Mouse (Mus musculus) embryonic facial prominence, embryonic 10.5 days (tissue): Measurements from ENCODE around the gene 2210010C04Rik. TPM values are rescaled to one million over a fixed set of nuclear protein-coding genes. Genes with fewer than 3 reads are reported as not detected.

Experiments
- DNase-seq: peaks from one replicate; pipeline ENCODE4 v3.0.0-alpha.2; 2017; ENCODE audit warnings: low spot score
- H3K27ac ChIP-seq: fragments of 300-500 bp; sonication (generic); replicated peaks from 2 replicates; pipeline ENCODE4 v1.5.1; 2016; ENCODE audit warnings: mild to moderate bottlenecking
- H3K27me3 ChIP-seq: fragments of 300-500 bp; sonication (generic); replicated peaks from 2 replicates; pipeline ENCODE4 v1.6.1; 2016; ENCODE audit warnings: low read depth, mild to moderate bottlenecking; ENCODE audit not compliant: poor library complexity, severe bottlenecking
- H3K36me3 ChIP-seq: fragments of 300-500 bp; sonication (generic); replicated peaks from 2 replicates; pipeline ENCODE4 v1.6.1; 2016; ENCODE audit warnings: mild to moderate bottlenecking, moderate library complexity
- H3K4me1 ChIP-seq: fragments of 300-500 bp; sonication (generic); 2 replicates; pipeline ENCODE4 v1.6.1; 2016
- H3K4me3 ChIP-seq: fragments of 300-500 bp; sonication (generic); 2 replicates; pipeline ENCODE4 v1.5.1; 2016; ENCODE audit warnings: mild to moderate bottlenecking, moderate library complexity
- H3K9me3 ChIP-seq: fragments of 300-500 bp; sonication (generic); 2 replicates; pipeline ENCODE4 v1.6.1; 2016; ENCODE audit warnings: mild to moderate bottlenecking
- WGBS: fragments of 180-500 bp; shearing (Covaris S2); methylation state at CpG from one replicate; pipeline ENCODE4 v1.1.7; 2016; 5-methylcytosine and 5-hydroxymethylcytosine counted together
- polyA plus RNA-seq: library from polyadenylated mRNA; unstranded; fragments of >200 nt; fragmentation: Nextera tagmentation; extraction: Ambion mirVana; gene quantifications from 2 replicates; pipeline ENCODE4 v1.2.1, GENCODE M21; 2016

Gene 2210010C04Rik
- polyA plus RNA-seq, 1 experiment from 2014 or later, result not detected

DNA sequence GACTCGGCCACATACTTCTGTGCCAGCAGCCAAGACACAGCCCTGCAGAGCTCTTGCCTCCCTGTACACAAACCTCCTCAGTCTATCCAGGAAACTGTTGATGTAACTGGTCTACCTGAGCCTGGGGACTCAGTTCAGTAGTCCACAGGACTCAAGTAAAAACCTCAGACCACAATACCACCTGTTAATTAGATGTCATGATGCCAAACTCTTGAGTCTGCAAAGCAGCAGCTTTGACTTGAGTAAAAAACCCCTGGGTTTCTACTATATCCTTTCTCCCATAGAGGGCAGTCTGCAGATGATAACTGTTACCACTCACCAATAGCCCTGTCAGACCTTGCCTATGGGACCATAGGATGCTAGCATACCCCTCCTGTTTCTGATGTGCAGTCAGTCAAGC, 12.7 kb upstream of the 2210010C04Rik start:
- Histone ChIP-seq H3K36me3 (no peaks in the 10 kb centered on the region), H3K9me3 (no peaks in the 10 kb centered on the region), H3K4me1 (no peaks in the 10 kb centered on the region), H3K27me3 (no peaks in the 10 kb centered on the region), H3K4me3 (no peak overlapping the region), H3K27ac (no peak overlapping the region)
- 84% methylated on average over 1 of the region's 1 CpGs for WGBS
- no peak for DNase-seq

DNA sequence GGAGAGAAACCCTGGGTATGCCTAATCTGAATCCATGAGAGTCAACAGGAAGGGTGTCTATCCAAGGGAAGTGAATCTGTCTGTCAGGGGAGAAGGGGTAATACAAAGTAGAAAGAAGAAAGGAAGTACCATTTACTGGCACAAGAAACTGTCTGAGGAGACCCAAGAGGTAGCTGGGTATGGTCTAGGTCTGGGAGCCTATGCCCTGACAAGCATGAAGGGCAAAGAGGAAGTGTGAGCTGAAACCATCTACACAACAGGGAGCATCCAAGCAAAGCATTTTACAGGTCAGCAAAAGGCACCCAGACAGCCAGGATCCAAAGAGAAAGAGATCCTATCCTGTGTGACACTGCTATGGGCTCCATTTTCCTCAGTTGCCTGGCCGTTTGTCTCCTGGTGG, 11.9 kb upstream of the 2210010C04Rik start:
- no peak for DNase-seq
- WGBS, result 80% methylated on average over 1 of the region's 1 CpGs
- H3K4me3 ChIP-seq, result no peak overlapping the region
- H3K36me3 ChIP-seq, result no peaks in the 10 kb centered on the region
- no peak overlapping the region for H3K27ac ChIP-seq
- no peaks in the 10 kb centered on the region for H3K4me1 ChIP-seq
- no peaks in the 10 kb centered on the region for H3K9me3 ChIP-seq
- H3K27me3 ChIP-seq, result no peaks in the 10 kb centered on the region

DNA sequence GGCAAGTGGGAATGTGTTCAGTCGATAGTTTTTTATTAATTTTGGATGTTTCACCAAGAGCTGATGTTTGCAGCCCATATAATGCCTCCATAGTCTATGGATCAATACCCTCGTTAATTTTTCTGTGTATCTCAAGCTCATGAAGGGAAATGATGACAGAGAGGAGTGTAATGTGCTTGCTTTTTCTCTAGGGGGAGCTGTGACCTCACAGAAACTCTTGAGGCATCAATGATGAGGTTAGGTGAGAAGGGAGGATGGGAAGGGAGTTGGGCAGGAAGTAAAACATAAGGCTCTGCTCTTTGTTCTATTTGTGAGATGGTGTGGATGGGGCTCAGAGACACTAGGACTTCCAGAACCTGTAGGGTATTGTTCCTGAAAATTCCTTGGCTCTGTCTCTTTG, 11.2 kb upstream of the 2210010C04Rik start:
- WGBS, result 62% methylated on average over 2 of the region's 2 CpGs

DNA sequence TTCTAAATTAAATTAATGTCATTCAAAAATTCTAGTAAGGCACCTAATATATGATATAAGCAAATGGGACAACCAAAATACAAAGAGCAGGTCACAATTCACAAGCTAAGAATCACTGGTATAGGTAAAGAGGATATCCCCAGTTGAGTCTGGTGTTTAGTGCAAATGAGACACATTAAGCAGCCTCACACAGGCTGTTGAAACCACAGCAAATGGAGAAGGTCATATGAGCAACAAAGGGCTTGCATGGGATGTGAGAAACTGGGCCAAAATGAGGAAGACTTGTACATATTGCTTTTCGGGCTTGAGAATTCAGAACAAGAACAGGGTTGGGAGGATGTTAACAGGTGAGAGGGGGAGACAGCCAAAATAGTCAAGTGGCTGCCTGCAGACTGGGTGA, 9.4 kb upstream of the 2210010C04Rik start:
- no peaks in the 10 kb centered on the region for H3K9me3 ChIP-seq
- no peaks in the 10 kb centered on the region for H3K4me1 ChIP-seq
- no peak overlapping the region for H3K4me3 ChIP-seq
- H3K36me3 ChIP-seq, result no peaks in the 10 kb centered on the region
- 88% methylated on average over 1 of the region's 1 CpGs for WGBS
- no peaks in the 10 kb centered on the region for H3K27me3 ChIP-seq
- DNase-seq, result no peak
- H3K27ac ChIP-seq, result no peak overlapping the region

More for the DNA sequence above, 11.2 kb upstream of the 2210010C04Rik start:
- H3K27me3 ChIP-seq, result no peaks in the 10 kb centered on the region
- no peaks in the 10 kb centered on the region for H3K36me3 ChIP-seq
- H3K4me3 ChIP-seq, result no peak overlapping the region
- no peak for DNase-seq
- no peak overlapping the region for H3K27ac ChIP-seq
- no peaks in the 10 kb centered on the region for H3K9me3 ChIP-seq
- no peaks in the 10 kb centered on the region for H3K4me1 ChIP-seq

DNA sequence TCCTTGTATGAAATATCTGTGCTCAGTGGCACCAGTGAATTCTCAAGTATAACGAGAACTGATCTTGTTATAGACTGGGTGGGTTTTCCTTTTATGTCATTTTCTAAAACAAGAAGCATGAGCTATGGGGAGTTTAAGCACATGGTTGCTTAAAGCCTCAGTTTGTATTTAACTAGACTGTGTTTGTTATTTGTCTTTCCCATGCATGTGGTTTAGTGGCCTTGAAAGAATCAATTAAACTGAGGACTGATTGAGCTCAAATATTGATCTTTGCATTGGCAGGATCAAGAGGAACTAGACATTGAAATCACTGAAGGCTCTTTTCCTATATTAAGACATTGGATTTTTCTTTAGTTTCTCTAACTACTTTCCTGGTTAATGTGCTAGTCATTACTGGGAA, 9.0 kb upstream of the 2210010C04Rik start:
- no peaks in the 10 kb centered on the region for H3K4me1 ChIP-seq
- DNase-seq, result no peak
- H3K9me3 ChIP-seq, result no peaks in the 10 kb centered on the region
- H3K27ac ChIP-seq, result no peak overlapping the region
- no peak overlapping the region for H3K4me3 ChIP-seq
- H3K36me3 ChIP-seq, result no peaks in the 10 kb centered on the region
- H3K27me3 ChIP-seq, result no peaks in the 10 kb centered on the region
- 80% methylated on average over 1 of the region's 1 CpGs for WGBS

DNA sequence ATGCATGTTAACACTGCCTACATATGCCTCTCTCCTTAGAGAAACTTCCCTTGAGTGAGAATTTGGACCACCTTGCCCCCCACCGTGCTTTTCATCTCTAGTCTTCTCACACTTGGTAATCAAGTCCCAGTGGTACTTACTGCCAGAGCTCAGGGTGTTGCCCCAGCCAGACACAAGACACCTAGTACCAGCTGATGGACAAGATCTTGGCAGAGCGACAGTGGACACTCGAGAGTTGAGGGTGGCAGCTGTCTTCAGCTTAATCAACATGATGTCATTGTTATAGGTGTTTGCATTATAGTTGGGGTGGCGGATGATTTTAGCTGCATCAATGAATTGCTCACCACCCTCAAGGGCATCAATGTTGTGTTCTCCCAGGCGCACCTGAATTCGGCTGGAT, 2.5 kb downstream of the 2210010C04Rik start:
- H3K27me3 ChIP-seq, result no peaks in the 10 kb centered on the region
- no peaks in the 10 kb centered on the region for H3K9me3 ChIP-seq
- DNase-seq, result no peak
- no peaks in the 10 kb centered on the region for H3K4me1 ChIP-seq
- H3K27ac ChIP-seq, result no peak overlapping the region
- H3K36me3 ChIP-seq, result no peaks in the 10 kb centered on the region
- H3K4me3 ChIP-seq, result no peak overlapping the region
- 87% methylated on average over 6 of the region's 6 CpGs for WGBS

DNA sequence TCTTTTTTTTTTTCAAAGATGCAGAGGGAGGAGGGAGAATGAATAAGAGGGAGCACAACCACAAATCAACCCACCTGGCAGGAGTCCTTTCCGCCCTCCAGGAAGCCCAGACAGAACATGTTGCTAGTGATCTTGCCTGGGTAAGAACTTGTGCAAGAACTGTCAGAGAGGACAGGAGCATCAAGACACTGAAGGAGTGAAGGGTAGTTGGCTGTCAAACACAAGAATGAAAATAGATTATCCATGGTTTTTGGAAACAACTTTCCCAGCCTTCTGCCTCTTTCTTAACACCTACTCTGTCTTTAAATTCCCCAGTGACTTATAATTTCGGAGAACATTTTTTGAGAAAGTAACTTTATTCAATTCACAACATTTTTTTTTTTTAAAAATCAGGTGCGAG, 3.1 kb downstream of the 2210010C04Rik start:
- no peak overlapping the region for H3K27ac ChIP-seq
- H3K27me3 ChIP-seq, result no peaks in the 10 kb centered on the region
- no peak for DNase-seq
- H3K36me3 ChIP-seq, result no peaks in the 10 kb centered on the region
- H3K9me3 ChIP-seq, result no peaks in the 10 kb centered on the region
- H3K4me1 ChIP-seq, result no peaks in the 10 kb centered on the region
- WGBS, result 91% methylated on average over 3 of the region's 3 CpGs
- H3K4me3 ChIP-seq, result no peak overlapping the region

DNA sequence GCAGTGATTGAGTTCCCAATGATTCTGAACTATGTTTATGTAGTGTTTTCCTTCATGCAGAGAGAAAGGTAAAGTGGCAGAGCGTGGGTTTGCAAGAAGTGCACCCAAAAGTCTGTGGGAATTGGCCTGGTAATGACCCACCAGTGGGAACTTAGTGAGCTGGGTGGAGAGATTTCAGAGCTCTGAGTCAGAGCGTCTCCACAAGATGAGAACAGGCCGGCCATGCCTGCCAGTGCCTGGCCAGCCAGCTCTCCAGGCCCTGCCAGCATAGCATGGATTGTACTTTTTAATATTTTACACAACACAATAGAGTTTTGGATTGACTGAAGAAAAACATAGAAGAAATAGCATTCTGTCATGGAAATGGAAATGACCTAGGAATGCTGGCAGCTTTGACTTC, 4.5 kb downstream of the 2210010C04Rik start:
- no peaks in the 10 kb centered on the region for H3K36me3 ChIP-seq
- WGBS, result 92% methylated on average over 3 of the region's 3 CpGs
- no peaks in the 10 kb centered on the region for H3K27me3 ChIP-seq
- H3K4me1 ChIP-seq, result no peaks in the 10 kb centered on the region
- no peak overlapping the region for H3K27ac ChIP-seq
- DNase-seq, result no peak
- no peaks in the 10 kb centered on the region for H3K9me3 ChIP-seq
- no peak overlapping the region for H3K4me3 ChIP-seq

DNA sequence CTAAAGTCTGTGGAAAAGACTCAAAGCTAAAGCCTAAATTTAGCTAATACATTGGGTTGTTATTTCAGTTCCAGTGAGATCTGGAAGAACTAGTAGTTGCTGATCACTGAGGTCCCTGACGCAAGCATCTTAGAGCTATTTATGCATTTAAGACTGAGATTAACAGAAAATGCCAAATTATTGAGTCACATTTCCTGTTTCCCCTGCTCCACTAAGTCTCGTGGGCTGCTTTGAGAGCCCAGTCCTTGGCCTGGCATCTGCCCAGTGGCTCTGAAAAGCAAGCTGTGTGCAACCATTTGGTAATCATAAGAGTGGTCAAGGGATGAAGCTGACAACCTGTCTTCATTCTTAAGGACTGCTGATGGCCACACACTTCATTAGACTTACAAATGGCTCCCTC, 8.3 kb downstream of the 2210010C04Rik start:
- no peak overlapping the region for H3K4me3 ChIP-seq
- H3K4me1 ChIP-seq, result no peaks in the 10 kb centered on the region
- H3K27ac ChIP-seq, result no peak overlapping the region
- no peak for DNase-seq
- H3K36me3 ChIP-seq, result no peaks in the 10 kb centered on the region
- WGBS, result 52% methylated on average over 2 of the region's 2 CpGs
- no peaks in the 10 kb centered on the region for H3K27me3 ChIP-seq
- no peaks in the 10 kb centered on the region for H3K9me3 ChIP-seq

DNA sequence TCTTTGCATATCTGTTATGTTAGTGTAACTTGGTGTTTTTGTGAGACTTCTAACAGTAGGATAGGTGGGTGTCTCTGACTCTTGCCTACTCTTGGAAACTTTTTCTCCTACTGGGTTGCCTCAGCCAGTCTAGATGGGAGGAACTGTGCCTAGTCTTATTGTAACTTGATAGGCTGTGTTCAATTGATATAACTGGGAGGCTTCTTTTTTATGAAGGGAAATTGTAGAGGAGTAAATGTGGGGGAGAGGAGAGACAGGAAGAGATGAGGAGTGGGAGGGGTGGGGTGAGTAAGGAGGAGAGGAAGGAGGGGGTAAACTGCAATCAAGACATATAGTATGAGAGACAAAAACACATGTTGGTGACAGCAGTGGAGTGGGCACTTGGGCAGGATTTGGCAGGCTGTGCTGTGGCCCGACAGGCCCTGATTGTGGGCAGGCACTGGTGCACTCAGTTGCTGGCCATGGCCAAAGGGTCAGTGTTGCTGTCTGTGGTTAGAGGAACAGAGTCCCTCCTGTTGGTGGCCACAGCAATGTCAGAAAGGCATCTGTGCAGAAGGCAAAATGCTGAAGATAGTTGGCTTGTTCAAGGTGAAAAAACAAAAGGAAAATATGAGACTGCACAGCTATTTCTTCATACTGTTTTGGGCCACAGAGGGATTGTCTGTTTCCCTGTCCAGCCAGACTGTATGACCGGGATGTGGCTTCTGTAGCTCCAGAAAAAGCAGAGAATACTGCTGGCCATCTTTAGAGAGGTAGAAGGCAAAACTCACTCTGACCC, 9.2 kb downstream of the 2210010C04Rik start:
- Histone ChIP-seq H3K4me1 (no peaks in the 10 kb centered on the region), H3K9me3 (no peaks in the 10 kb centered on the region), H3K36me3 (no peaks in the 10 kb centered on the region), H3K4me3 (no peak overlapping the region), H3K27ac (no peak overlapping the region), H3K27me3 (no peaks in the 10 kb centered on the region)
- DNase-seq, result no peak
- WGBS, result 69% methylated on average over 2 of the region's 2 CpGs

DNA sequence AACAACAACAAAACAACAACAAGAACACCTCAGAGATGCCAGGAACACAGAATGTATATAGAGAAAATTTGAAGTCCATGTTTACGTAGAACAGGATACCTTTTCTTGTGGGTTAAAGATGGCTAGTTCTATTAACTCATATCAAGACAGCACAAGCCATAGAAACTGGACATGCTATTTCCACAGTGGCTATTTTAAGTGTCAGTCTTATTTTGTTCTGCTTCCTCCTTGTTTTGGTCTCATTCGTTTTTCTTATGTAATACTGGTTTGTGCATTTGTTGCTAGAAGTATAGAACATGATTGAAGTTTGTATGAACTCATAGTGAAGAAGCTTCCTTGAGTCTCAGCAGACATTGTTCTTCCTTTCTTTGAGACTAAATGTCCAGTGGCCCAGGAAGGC, 16.2 kb downstream of the 2210010C04Rik start:
- Histone ChIP-seq H3K27me3 (no peaks in the 10 kb centered on the region), H3K4me3 (no peak overlapping the region), H3K4me1 (no peaks in the 10 kb centered on the region), H3K9me3 (no peaks in the 10 kb centered on the region), H3K36me3 (no peaks in the 10 kb centered on the region), H3K27ac (no peak overlapping the region)
- WGBS, result 79% methylated on average over 2 of the region's 2 CpGs
- DNase-seq, result no peak

DNA sequence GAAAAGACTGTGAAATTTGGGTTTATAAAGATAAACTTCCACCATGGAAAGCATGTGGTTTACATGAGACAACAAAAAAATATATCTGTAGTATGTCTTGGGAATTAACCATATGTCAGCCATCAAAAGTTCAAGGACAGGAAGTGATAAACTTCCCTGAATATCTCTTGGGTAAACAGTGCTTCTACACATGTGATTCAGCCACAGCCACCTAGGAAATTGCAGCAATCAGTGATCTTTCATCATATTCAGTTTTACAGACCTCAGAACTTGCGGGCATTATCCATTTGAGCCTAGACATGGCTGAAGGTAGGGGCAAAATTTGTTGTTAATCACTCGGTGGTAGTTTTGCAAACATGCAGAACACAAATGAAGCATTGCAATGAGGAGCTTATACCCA, 16.7 kb downstream of the 2210010C04Rik start:
- WGBS, result 86% methylated on average over 2 of the region's 2 CpGs
- H3K27me3 ChIP-seq, result no peaks in the 10 kb centered on the region

DNA sequence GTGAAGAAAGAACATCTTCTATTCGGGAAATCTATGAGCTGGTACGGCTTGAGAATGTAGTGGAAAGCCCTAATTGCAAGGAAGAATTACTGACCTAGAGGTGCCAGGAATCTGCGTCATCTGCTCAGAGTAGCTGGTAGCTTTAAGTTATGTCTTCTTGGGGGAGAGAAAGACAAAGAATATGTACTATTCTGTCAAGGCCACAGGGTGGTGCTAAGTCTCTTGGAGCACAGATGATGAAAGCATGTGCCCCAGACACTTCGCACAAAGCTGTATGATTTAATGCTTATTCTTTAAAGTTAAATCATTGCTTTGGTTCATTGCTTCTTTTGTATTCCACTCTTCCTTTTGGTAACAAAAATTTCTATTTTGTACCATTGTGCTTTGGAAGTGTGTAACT, 20.2 kb downstream of the 2210010C04Rik start:
- no peak overlapping the region for H3K4me3 ChIP-seq
- no peak overlapping the region for H3K27ac ChIP-seq
- no peaks in the 10 kb centered on the region for H3K9me3 ChIP-seq
- no peaks in the 10 kb centered on the region for H3K4me1 ChIP-seq
- H3K36me3 ChIP-seq, result no peaks in the 10 kb centered on the region
- DNase-seq, result no peak
- WGBS, result 79% methylated on average over 4 of the region's 4 CpGs
- no peaks in the 10 kb centered on the region for H3K27me3 ChIP-seq

More for the DNA sequence above, 16.7 kb downstream of the 2210010C04Rik start:
- H3K36me3 ChIP-seq, result no peaks in the 10 kb centered on the region
- no peaks in the 10 kb centered on the region for H3K4me1 ChIP-seq
- DNase-seq, result no peak
- H3K27ac ChIP-seq, result no peak overlapping the region
- H3K9me3 ChIP-seq, result no peaks in the 10 kb centered on the region
- H3K4me3 ChIP-seq, result no peak overlapping the region
